Mouse (Mus musculus) layer of hippocampus, postnatal 25 days (tissue): ENCODE data around the gene Cd151. TPM values are rescaled to one million over a fixed set of nuclear protein-coding genes. Genes with fewer than 3 reads are reported as not detected.
A peak's percentile ranks its signal among the peaks of the same experiment; 100 is the strongest.

Source experiments
- DNase-seq, 2 experiments: peaks; one replicate each; pipeline ENCODE4 v3.0.0; 2022; ENCODE audit warnings: mixed read lengths in 2 of 2, low spot score in 1 of 2; ENCODE audit errors: extremely low spot score in 1 of 2
- total RNA-seq, 2 experiments: library from RNA; stranded (reverse); gene quantifications; 2 replicates each; pipeline ENCODE4 v1.2.3; 2021

The Cd151 gene
- total RNA-seq, 2 experiments from 2014 or later = 25.7 TPM

GRCm38 (mm10) chr7:141435129-141435855 is 31.9 kb upstream of the Cd151 start:
- DNase-seq = peak in 1 of 2 experiments; percentile 56

GRCm38 (mm10) chr7:141435856-141436522 is 31.2 kb upstream of the Cd151 start:
- DNase-seq = peak in 1 of 2 experiments; percentile 2

GRCm38 (mm10) chr7:141436523-141436892 is 30.7 kb upstream of the Cd151 start:
- DNase-seq = no peak

- DNase-seq = peak; percentile 72 to 87
These were observed 29.7 kb upstream of the Cd151 start, which contains the start of gene Slc25a22 for GRCm38 (mm10) chr7:141437178-141438120. Gene Slc25a22 (minus strand): TSS chr7:141437892.

- peak in 1 of 2 experiments; percentile 2 for DNase-seq
These were observed 28.8 kb upstream of the Cd151 start for GRCm38 (mm10) chr7:141438201-141438968.

- DNase-seq = no peak
These were observed 28.0 kb upstream of the Cd151 start for GRCm38 (mm10) chr7:141439140-141439679.

- DNase-seq = peak in 1 of 2 experiments; percentile 2
These were observed 27.4 kb upstream of the Cd151 start for GRCm38 (mm10) chr7:141439811-141440210.

- DNase-seq = peak in 1 of 2 experiments; percentile 64
These were observed 26.6 kb upstream of the Cd151 start for GRCm38 (mm10) chr7:141440613-141441012.

GRCm38 (mm10) chr7:141441460-141441859 is 25.7 kb upstream of the Cd151 start:
- DNase-seq = peak in 1 of 2 experiments; percentile 2

- peak in 1 of 2 experiments; percentile 1 for DNase-seq
These were observed 25.0 kb upstream of the Cd151 start for GRCm38 (mm10) chr7:141442199-141442598.

- DNase-seq = no peak
These were observed 23.9 kb upstream of the Cd151 start for GRCm38 (mm10) chr7:141443081-141443821.

- DNase-seq = peak in 1 of 2 experiments; percentile 14
These were observed 23.4 kb upstream of the Cd151 start, which contains the start of gene Pidd1 for GRCm38 (mm10) chr7:141443828-141444237. Gene Pidd1 (minus strand): TSS chr7:141444025.

GRCm38 (mm10) chr7:141446374-141446773 is 20.8 kb upstream of the Cd151 start:
- DNase-seq = peak in 1 of 2 experiments; percentile 1

- peak; percentile 82 to 91 for DNase-seq
These were observed 19.8 kb upstream of the Cd151 start, which contains the start of gene Rplp2 for GRCm38 (mm10) chr7:141447110-141447991. Gene Rplp2 (plus strand): TSS chr7:141447370.

GRCm38 (mm10) chr7:141451928-141452327 is 15.3 kb upstream of the Cd151 start:
- no peak for DNase-seq

- DNase-seq = no peak
These were observed 13.6 kb upstream of the Cd151 start for GRCm38 (mm10) chr7:141453636-141454035.

GRCm38 (mm10) chr7:141454967-141455551 is 12.1 kb upstream of the Cd151 start, which contains the start of gene Pnpla2:
Gene Pnpla2 (plus strand): TSS chr7:141455198.
- DNase-seq = peak; percentile 71 to 79
